Mouse (Mus musculus) natural killer cell, adult 2 months (primary cell): ENCODE measurements around the gene Cadm2.
A peak's percentile ranks its signal among the peaks of the same experiment; 100 is the strongest.

ENCODE experiments used
- DNase-seq, 2 experiments: peaks; one replicate each; pipeline ENCODE4 v3.0.0; 2022; ENCODE audit warnings: low spot score in 2 of 2

The Cadm2 gene

GRCm38 (mm10) chr16:67620826-67621505, at the start of gene Cadm2:
Gene Cadm2, minus strand, starts transcription at chr16:67620908.
- peak; percentile 39 to 54 for DNase-seq

DNA sequence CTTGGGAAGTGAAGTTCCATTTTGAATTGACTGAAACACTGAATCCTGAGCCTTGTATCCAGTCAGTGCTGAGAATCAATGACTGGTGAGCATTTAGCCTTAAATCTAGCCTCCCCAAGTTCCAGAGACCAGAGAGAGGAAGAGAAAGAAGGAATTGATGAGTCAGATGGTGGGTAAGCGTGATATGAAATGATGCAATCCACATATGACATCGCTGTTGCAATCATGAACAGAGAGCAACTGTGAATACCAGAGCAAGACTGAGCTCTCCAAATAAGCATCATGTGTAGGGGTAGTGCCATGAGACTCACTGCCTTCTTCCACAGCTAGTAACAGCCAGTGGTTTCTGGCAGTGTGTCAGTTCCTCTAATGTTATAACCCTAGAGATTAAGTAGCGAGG, 26.2 kb upstream of the Cadm2 start:
- DNase-seq, result no peak

GRCm38 (mm10) chr16:67643651-67644050, 22.9 kb upstream of the Cadm2 start:
- DNase-seq, result no peak

- DNase-seq, result no peak
Measured at GRCm38 (mm10) chr16:67619906-67620781, 564 bp downstream of the Cadm2 start.

- no peak for DNase-seq
Measured at GRCm38 (mm10) chr16:67619416-67619815, 1.3 kb downstream of the Cadm2 start.

DNA sequence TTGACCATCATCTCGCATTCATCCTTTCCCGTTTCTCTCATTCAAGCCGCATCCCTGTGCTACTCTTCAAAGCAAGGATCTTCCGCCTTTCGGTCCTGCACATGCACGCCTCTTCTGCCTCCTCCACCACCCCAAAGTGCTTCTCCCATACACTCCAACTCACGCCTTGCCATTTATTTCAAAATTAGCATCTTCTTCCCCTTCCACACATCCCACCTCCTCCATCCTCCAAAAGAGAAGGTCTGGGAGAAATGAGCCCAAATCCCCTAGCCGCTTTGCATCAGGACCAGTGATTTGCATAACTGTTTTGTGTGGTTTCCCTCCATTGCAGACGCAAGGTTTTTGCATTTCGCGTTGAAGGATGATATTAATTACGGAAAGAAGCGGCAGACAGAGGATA, 1.9 kb downstream of the Cadm2 start:
- no peak for DNase-seq

DNA sequence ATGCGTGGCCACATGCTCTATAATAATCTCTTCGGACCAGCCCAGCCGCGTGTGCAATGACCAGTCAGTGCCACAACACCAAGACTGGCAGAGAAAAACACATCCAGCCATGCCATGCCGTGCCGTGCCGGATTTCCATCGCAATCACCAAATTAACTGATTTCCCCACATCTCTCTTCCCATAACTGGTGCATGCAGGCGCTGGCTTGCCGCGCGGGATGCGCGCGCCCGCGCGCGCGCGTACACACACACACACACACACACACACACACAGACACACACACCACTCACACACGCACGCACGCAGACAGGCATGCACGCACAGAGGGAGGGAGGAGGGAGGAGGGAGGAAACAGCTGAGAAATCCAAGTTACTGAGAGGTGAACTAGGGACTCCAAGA, 2.9 kb downstream of the Cadm2 start:
- no peak for DNase-seq

- no peak for DNase-seq
Measured at GRCm38 (mm10) chr16:67617256-67617655, 3.5 kb downstream of the Cadm2 start.

GRCm38 (mm10) chr16:67613876-67614275, 6.8 kb downstream of the Cadm2 start:
- no peak for DNase-seq

DNA sequence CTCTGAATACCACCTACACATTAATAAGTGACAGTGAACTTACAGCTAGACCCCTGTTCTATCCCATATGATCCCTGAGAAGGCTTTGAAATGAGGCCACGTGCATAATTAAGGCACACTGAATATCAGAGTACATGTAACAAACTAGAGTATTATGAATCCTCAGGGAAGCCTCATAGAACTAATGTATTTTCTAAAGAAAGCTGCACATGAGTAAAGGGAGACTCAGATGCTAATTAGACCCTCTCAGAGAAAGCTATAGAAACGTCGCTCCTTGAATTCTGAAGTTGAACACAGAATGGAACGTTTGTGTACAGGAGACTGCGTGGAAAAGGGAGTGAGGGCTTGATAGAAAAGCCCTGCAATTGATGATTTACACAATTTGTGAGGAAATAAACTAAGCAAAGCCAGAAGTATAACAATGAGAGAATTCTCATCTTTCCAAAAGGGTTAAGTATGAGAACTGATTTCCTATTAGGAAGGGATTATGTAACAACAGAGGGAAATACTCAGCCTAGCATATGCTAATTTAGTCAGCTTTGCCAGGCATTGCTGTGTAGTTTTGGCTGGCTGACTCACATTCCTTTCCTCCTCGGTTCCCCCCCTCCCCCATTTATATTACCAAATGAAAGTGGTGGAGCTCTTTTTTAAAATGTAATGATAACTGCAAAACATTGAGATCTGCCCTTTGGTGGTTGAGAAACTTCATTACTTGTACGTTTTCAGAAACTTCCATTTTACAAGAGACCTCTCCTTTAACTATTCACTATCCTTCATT, 9.6 kb downstream of the Cadm2 start:
- no peak for DNase-seq

GRCm38 (mm10) chr16:67609116-67609515, 11.6 kb downstream of the Cadm2 start:
- no peak for DNase-seq

DNA sequence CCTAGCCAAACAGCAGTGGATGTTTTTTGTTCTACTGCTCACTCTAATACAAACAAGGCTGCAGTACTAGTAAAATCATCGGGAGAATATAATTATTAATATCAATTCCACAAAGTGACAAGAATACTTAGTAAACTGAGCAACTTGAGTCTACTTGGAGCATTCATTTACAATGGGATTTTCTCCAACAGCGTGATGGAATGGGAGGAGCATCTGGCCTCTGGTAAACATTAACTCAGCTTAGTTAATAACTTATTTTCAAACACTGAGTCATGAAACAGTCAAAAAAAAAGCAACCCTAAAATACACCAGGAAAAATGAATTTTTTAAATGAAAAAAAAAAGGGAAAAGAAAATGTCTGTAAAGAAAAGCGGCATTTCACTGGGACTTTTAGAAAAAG, 12.2 kb downstream of the Cadm2 start:
- no peak for DNase-seq

GRCm38 (mm10) chr16:67605661-67606060, 15.0 kb downstream of the Cadm2 start:
- DNase-seq, result no peak

GRCm38 (mm10) chr16:67599981-67600380, 20.7 kb downstream of the Cadm2 start:
- no peak for DNase-seq

GRCm38 (mm10) chr16:67598841-67599240, 21.9 kb downstream of the Cadm2 start:
- no peak for DNase-seq

DNA sequence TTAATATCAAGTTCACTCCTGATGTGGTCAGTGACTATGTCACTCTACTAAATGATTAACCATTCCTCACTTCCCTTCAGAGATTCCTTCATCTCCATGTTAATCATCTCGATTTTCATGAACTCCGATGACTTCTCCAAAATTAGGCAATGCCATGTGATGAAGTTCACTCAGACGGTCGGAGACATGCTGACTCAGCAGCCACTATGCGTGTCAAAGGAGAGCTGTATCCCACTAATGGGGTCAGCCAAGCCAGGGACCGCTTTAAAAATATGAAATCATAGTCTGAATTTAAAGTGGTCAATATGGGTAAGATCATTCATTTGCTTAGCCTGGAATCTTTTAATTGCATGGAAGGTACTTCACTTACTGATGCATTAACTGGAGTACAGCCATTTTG, 29.7 kb downstream of the Cadm2 start:
- no peak for DNase-seq

- no peak for DNase-seq
Measured at GRCm38 (mm10) chr16:67578842-67579517, 41.7 kb downstream of the Cadm2 start.

DNA sequence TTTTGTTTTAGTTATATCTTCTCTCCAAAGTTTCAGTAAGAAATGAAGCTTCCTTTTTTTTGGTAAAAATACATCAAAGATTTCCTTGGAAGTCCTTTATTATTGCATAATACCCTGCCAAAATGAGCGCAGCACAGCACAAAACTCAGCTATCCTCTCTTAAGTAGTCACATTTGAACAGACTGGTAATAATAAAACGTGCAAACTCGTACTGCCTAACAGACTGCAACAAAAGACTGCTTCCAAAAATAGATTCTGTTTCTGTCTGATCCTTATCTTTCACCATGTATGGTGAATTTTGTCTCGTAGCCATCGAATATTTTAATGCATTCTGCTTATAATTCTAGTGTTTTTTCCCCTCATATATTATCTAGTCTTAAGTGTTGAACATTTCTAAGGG, 45.2 kb downstream of the Cadm2 start:
- DNase-seq, result no peak

GRCm38 (mm10) chr16:67526992-67527391, 93.7 kb downstream of the Cadm2 start:
- DNase-seq, result no peak

DNA sequence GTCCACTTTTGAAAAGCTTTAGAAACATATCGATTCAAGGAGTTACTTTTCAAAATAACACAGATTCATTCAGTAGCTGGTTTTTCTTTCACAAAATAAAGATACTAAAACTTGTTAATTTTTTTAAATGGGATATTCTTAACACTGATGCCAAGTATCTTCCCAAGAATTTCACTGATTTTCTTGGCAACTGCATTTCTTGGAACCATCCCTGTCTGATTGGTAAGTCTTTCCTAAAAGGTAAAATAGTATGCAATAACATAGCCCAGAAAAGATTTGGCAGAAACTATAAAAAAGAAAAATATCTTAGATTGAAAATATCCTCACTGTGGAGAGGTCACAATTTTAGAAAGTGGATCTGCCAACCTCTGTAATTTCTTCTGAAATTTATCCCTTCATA, 95.8 kb downstream of the Cadm2 start:
- no peak for DNase-seq

- no peak for DNase-seq
Measured at GRCm38 (mm10) chr16:67518311-67518710, 102.4 kb downstream of the Cadm2 start.

DNA sequence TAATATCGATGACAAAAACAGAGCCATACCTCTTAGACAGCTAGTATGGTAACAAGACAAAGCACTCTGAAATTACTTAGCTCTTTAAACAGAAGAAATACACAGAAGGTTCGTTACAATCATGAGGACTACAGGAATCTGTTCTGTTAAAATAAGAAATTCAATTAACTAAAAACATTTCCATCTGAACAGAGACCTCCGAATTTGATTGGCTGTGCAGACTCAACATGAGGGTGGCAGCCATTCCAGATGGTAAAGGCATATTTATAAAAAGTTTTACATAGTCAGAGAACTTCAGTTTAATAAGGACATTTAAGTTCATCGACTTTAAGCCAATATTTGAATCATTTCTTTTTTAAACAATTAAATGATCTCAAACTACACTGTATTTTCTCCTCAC, 105.2 kb downstream of the Cadm2 start:
- DNase-seq, result no peak
